Comparison of ENCODE assay signal across 7 mouse cellular contexts in the genomic region with DNA sequence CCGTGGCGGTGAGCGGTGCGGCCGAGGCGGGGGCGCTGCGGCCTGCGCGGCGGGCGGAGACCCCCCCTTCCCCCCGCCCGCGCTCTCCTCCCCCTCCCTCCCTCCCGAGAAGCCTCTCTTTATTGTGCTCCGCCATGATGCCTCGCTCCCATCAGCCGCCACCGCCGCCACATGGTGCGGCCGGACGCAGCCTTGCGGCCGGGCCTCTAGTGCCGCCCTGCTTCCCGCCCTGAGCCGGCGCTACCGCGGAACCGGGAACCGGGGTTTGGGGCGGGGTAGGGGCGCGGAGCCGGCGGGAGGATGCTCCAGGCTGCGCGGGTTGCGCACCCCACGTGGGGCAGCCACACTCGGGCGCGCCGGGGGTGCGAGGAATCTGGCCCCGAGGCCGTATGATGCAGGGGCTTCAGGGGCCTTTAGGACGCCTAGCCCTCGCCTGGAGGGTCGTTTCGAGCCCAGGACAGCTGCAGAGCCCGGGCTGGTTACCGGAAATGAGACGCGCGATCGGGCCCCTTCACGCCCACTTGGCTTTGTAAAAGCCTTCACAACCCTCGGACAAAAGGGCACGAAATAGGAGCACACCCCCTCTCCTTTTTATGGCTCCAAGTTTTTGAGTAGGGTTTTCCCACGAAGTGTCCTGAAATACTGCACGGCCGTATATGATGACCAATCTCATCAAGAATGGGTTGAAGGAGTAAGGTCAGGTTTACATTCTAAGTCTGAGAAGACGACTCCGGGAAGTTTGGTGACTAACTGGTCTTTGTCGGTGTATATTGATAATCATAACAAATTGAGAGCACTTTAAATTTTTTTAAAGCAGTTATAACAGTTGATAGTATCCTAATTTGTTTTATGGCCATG. TPM values are rescaled to one million over a fixed set of nuclear protein-coding genes. Genes with fewer than 3 reads are reported as not detected.
DNase-seq lines count a peak whose midpoint lies in the region; ATAC-seq and TF ChIP-seq lines count a peak whose summit lies in the region.

No protein-coding gene starts in this region.

- ATAC-seq in hindbrain, embryonic 13.5 days (ENCODE audit: low FRiP score) = peak; percentile 46
- peak; percentile 2; the same call in 1 of the 2 replicates for ATAC-seq in limb, embryonic 11.5 days (ENCODE audit: insufficient number of reproducible peaks, low FRiP score, low TSS enrichment, low read depth)
- ATAC-seq in midbrain, embryonic 15.5 days (replicated peaks) = peak; percentile 40
- ATAC-seq in stomach, embryonic 14.5 days (ENCODE audit: insufficient number of reproducible peaks, insufficient read depth, low FRiP score, low read depth) = peak; percentile 7; the same call in 1 of the 2 replicates

- no peak for TF ChIP-seq EP300 in ES-Bruce4 (IDR thresholded peaks at IDR 0.05; ENCODE audit: insufficient read depth, low read depth, low read length)

- WGBS in hindbrain, embryonic 13.5 days = under 1% methylated on average over 52 of the region's 69 CpGs
- WGBS in limb, embryonic 11.5 days = under 1% methylated on average over 54 of the region's 69 CpGs
- WGBS in midbrain, embryonic 15.5 days = under 1% methylated on average over 59 of the region's 69 CpGs
- WGBS in stomach, embryonic 14.5 days = under 1% methylated on average over 56 of the region's 69 CpGs

- TF ChIP-seq POLR2A in ES-Bruce4 (IDR thresholded peaks at IDR 0.05; ENCODE audit: insufficient read depth, low read length) = no peak

- TF ChIP-seq CTCF in ES-Bruce4 (IDR thresholded peaks at IDR 0.05; ENCODE audit: low read depth, low read length) = no peak

- peak overlapping the region; percentile 100 for H3K9ac ChIP-seq in ES-Bruce4 (ENCODE audit: low read depth, poor library complexity, severe bottlenecking)
- peak overlapping the region; percentile 99 for H3K9ac ChIP-seq in hindbrain, embryonic 13.5 days
- H3K9ac ChIP-seq in limb, embryonic 11.5 days (ENCODE audit: low read length) = peak overlapping the region; percentile 98
- peak overlapping the region; percentile 96 for H3K9ac ChIP-seq in midbrain, embryonic 15.5 days
- peak overlapping the region; percentile 99 for H3K9ac ChIP-seq in stomach, embryonic 14.5 days (replicated peaks; ENCODE audit: low read depth, low read length)

- peak overlapping the region; percentile 77 for H3K4me2 ChIP-seq in hindbrain, embryonic 13.5 days
- H3K4me2 ChIP-seq in limb, embryonic 11.5 days (ENCODE audit: low read depth, severe bottlenecking) = peak overlapping the region; percentile 70
- peak overlapping the region; percentile 60 for H3K4me2 ChIP-seq in midbrain, embryonic 15.5 days
- peak overlapping the region; percentile 69 for H3K4me2 ChIP-seq in stomach, embryonic 14.5 days (replicated peaks; ENCODE audit: low read depth, low read length)

- peak; percentile 67 for DNase-seq in adrenal gland, postnatal 14 days
- peak; percentile 60 for DNase-seq in limb, embryonic 11.5 days (ENCODE audit: low spot score)

- H3K36me3 ChIP-seq in ES-Bruce4 (ENCODE audit: control insufficient read depth, insufficient read depth, low read length, poor library complexity, severe bottlenecking) = peaks cover 54% of the 10 kb centered on the region
- H3K36me3 ChIP-seq in erythroblast, embryonic 14.5 days (ENCODE audit: control insufficient read depth) = peaks cover 35% of the 10 kb centered on the region
- peaks cover 28% of the 10 kb centered on the region for H3K36me3 ChIP-seq in hindbrain, embryonic 13.5 days
- H3K36me3 ChIP-seq in limb, embryonic 11.5 days (ENCODE audit: control insufficient read depth, insufficient read depth, low read length) = peaks cover 13% of the 10 kb centered on the region
- H3K36me3 ChIP-seq in midbrain, embryonic 15.5 days (replicated peaks) = peaks cover 24% of the 10 kb centered on the region
- peaks cover 23% of the 10 kb centered on the region for H3K36me3 ChIP-seq in stomach, embryonic 14.5 days (ENCODE audit: control insufficient read depth, insufficient read depth, low read length)

- no peaks in the 10 kb centered on the region for H3K4me1 ChIP-seq in ES-Bruce4 (ENCODE audit: control insufficient read depth, insufficient read depth, low read length)
- H3K4me1 ChIP-seq in erythroblast, embryonic 14.5 days (ENCODE audit: control insufficient read depth) = peaks cover 54% of the 10 kb centered on the region
- H3K4me1 ChIP-seq in hindbrain, embryonic 13.5 days (replicated peaks) = peaks cover 36% of the 10 kb centered on the region
- peaks cover 17% of the 10 kb centered on the region for H3K4me1 ChIP-seq in limb, embryonic 11.5 days (ENCODE audit: control insufficient read depth, insufficient read depth, low read length)
- peaks cover 31% of the 10 kb centered on the region for H3K4me1 ChIP-seq in midbrain, embryonic 15.5 days
- H3K4me1 ChIP-seq in stomach, embryonic 14.5 days (ENCODE audit: control insufficient read depth, insufficient read depth, low read length) = peaks cover 21% of the 10 kb centered on the region

- H3K27me3 ChIP-seq in ES-Bruce4 (ENCODE audit: control insufficient read depth, insufficient read depth, low read length, poor library complexity, severe bottlenecking) = no peaks in the 10 kb centered on the region
- no peaks in the 10 kb centered on the region for H3K27me3 ChIP-seq in erythroblast, embryonic 14.5 days (ENCODE audit: control insufficient read depth)
- H3K27me3 ChIP-seq in hindbrain, embryonic 13.5 days = no peaks in the 10 kb centered on the region
- H3K27me3 ChIP-seq in limb, embryonic 11.5 days (ENCODE audit: control insufficient read depth, insufficient read depth, low read length) = no peaks in the 10 kb centered on the region
- H3K27me3 ChIP-seq in midbrain, embryonic 15.5 days (replicated peaks) = no peaks in the 10 kb centered on the region
- no peaks in the 10 kb centered on the region for H3K27me3 ChIP-seq in stomach, embryonic 14.5 days (ENCODE audit: control insufficient read depth, insufficient read depth, low read length)

- H3K4me3 ChIP-seq in ES-Bruce4 (ENCODE audit: low read depth, low read length) = peak overlapping the region; percentile 94
- peak overlapping the region; percentile 86 for H3K4me3 ChIP-seq in erythroblast, embryonic 14.5 days (replicated peaks)
- H3K4me3 ChIP-seq in hindbrain, embryonic 13.5 days = peak overlapping the region; percentile 99
- H3K4me3 ChIP-seq in limb, embryonic 11.5 days (ENCODE audit: low read depth, low read length) = peak overlapping the region; percentile 100
- peak overlapping the region; percentile 71 for H3K4me3 ChIP-seq in midbrain, embryonic 15.5 days
- H3K4me3 ChIP-seq in stomach, embryonic 14.5 days (ENCODE audit: low read depth, low read length) = peak overlapping the region; percentile 100

- H3K27ac ChIP-seq in ES-Bruce4 (ENCODE audit: insufficient read depth, low read length) = peak overlapping the region; percentile 59; the same call in 1 of the 2 replicates
- peak overlapping the region; percentile 100 for H3K27ac ChIP-seq in hindbrain, embryonic 13.5 days
- peak overlapping the region; percentile 98 for H3K27ac ChIP-seq in limb, embryonic 11.5 days (replicated peaks; ENCODE audit: low read depth, low read length)
- H3K27ac ChIP-seq in midbrain, embryonic 15.5 days = peak overlapping the region; percentile 99
- H3K27ac ChIP-seq in stomach, embryonic 14.5 days (ENCODE audit: low read length) = peak overlapping the region; percentile 100

- H3K9me3 ChIP-seq in ES-Bruce4 (replicated peaks; ENCODE audit: control insufficient read depth, insufficient read depth, low read length, poor library complexity, severe bottlenecking) = no peaks in the 10 kb centered on the region
- H3K9me3 ChIP-seq in erythroblast, embryonic 14.5 days (ENCODE audit: control insufficient read depth, low read length) = no peaks in the 10 kb centered on the region
- H3K9me3 ChIP-seq in hindbrain, embryonic 13.5 days = no peaks in the 10 kb centered on the region
- H3K9me3 ChIP-seq in limb, embryonic 11.5 days (ENCODE audit: control insufficient read depth, low read length) = no peaks in the 10 kb centered on the region
- no peaks in the 10 kb centered on the region for H3K9me3 ChIP-seq in midbrain, embryonic 15.5 days
- no peaks in the 10 kb centered on the region for H3K9me3 ChIP-seq in stomach, embryonic 14.5 days (ENCODE audit: control insufficient read depth, low read depth, low read length)

RNA-seq across cellular contexts. Expression of a gene that starts 10.1 kb away (rescaled TPM):
- 1,058 and 1,233 TPM in 2 replicates for polyA plus RNA-seq in ES-Bruce4 (2011; ENCODE audit: insufficient read depth, insufficient read length, low read depth, missing spikeins)
- total RNA-seq in adrenal gland, postnatal 14 days (2021) = 250 and 278 TPM in 2 replicates
- 11.7 and 14.7 TPM in 2 replicates for polyA plus RNA-seq in erythroblast, embryonic 14.5 days (2012)
- polyA plus RNA-seq in hindbrain, embryonic 13.5 days (2015; fragmentation: Nextera tagmentation; extraction: Ambion mirVana) = 400 TPM in 2 replicates
- 780 and 808 TPM in 2 replicates for polyA plus RNA-seq in limb, embryonic 11.5 days (2014; fragmentation: Nextera tagmentation; extraction: Ambion mirVana)
- 338 and 355 TPM in 2 replicates for polyA plus RNA-seq in midbrain, embryonic 15.5 days (2015; fragmentation: Nextera tagmentation; extraction: Ambion mirVana)
- 454 and 480 TPM in 2 replicates for polyA plus RNA-seq in stomach, embryonic 14.5 days (2014; fragmentation: Nextera tagmentation; extraction: Ambion mirVana)

RNA-seq across cellular contexts. Expression of a gene that starts 10.2 kb away (rescaled TPM):
- polyA plus RNA-seq in ES-Bruce4 (2011; ENCODE audit: insufficient read depth, insufficient read length, low read depth, missing spikeins) = 15.2 and 17.2 TPM in 2 replicates
- 5.7 and 10.9 TPM in 2 replicates for total RNA-seq in adrenal gland, postnatal 14 days (2021)
- polyA plus RNA-seq in erythroblast, embryonic 14.5 days (2012) = 0.09 and 0.13 TPM in 2 replicates
- 1.9 and 2.3 TPM in 2 replicates for polyA plus RNA-seq in hindbrain, embryonic 13.5 days (2015; fragmentation: Nextera tagmentation; extraction: Ambion mirVana)
- polyA plus RNA-seq in limb, embryonic 11.5 days (2014; fragmentation: Nextera tagmentation; extraction: Ambion mirVana) = 9.0 and 10.6 TPM in 2 replicates
- polyA plus RNA-seq in midbrain, embryonic 15.5 days (2015; fragmentation: Nextera tagmentation; extraction: Ambion mirVana) = 1.8 and 1.9 TPM in 2 replicates
- 6.3 and 6.9 TPM in 2 replicates for polyA plus RNA-seq in stomach, embryonic 14.5 days (2014; fragmentation: Nextera tagmentation; extraction: Ambion mirVana)

RNA-seq across cellular contexts. Expression of a gene that starts 18.6 kb away (rescaled TPM):
- 20.6 and 22.2 TPM in 2 replicates for polyA plus RNA-seq in ES-Bruce4 (2011; ENCODE audit: insufficient read depth, insufficient read length, low read depth, missing spikeins)
- 18.5 and 20.2 TPM in 2 replicates for total RNA-seq in adrenal gland, postnatal 14 days (2021)
- polyA plus RNA-seq in erythroblast, embryonic 14.5 days (2012) = 0.69 and 1.6 TPM in 2 replicates
- polyA plus RNA-seq in hindbrain, embryonic 13.5 days (2015; fragmentation: Nextera tagmentation; extraction: Ambion mirVana) = 64.2 and 67.0 TPM in 2 replicates
- polyA plus RNA-seq in limb, embryonic 11.5 days (2014; fragmentation: Nextera tagmentation; extraction: Ambion mirVana) = 32.6 and 32.8 TPM in 2 replicates
- polyA plus RNA-seq in midbrain, embryonic 15.5 days (2015; fragmentation: Nextera tagmentation; extraction: Ambion mirVana) = 86.7 and 88.7 TPM in 2 replicates
- polyA plus RNA-seq in stomach, embryonic 14.5 days (2014; fragmentation: Nextera tagmentation; extraction: Ambion mirVana) = 29.6 and 32.7 TPM in 2 replicates

RNA-seq across cellular contexts. Expression of a gene that starts 26.2 kb away (rescaled TPM):
- 39.0 and 41.2 TPM in 2 replicates for polyA plus RNA-seq in ES-Bruce4 (2011; ENCODE audit: insufficient read depth, insufficient read length, low read depth, missing spikeins)
- 13.9 and 18.3 TPM in 2 replicates for total RNA-seq in adrenal gland, postnatal 14 days (2021)
- 1.6 and 2.8 TPM in 2 replicates for polyA plus RNA-seq in erythroblast, embryonic 14.5 days (2012)
- polyA plus RNA-seq in hindbrain, embryonic 13.5 days (2015; fragmentation: Nextera tagmentation; extraction: Ambion mirVana) = 24.2 TPM in 2 replicates
- polyA plus RNA-seq in limb, embryonic 11.5 days (2014; fragmentation: Nextera tagmentation; extraction: Ambion mirVana) = 32.1 and 34.1 TPM in 2 replicates
- 20.5 and 21.0 TPM in 2 replicates for polyA plus RNA-seq in midbrain, embryonic 15.5 days (2015; fragmentation: Nextera tagmentation; extraction: Ambion mirVana)
- 44.1 and 45.2 TPM in 2 replicates for polyA plus RNA-seq in stomach, embryonic 14.5 days (2014; fragmentation: Nextera tagmentation; extraction: Ambion mirVana)

RNA-seq across cellular contexts. Expression of a gene that starts 57.1 kb away (rescaled TPM):
- 33.8 and 35.1 TPM in 2 replicates for polyA plus RNA-seq in ES-Bruce4 (2011; ENCODE audit: insufficient read depth, insufficient read length, low read depth, missing spikeins)
- 32.4 and 40.5 TPM in 2 replicates for total RNA-seq in adrenal gland, postnatal 14 days (2021)
- 1.7 and 2.4 TPM in 2 replicates for polyA plus RNA-seq in erythroblast, embryonic 14.5 days (2012)
- polyA plus RNA-seq in hindbrain, embryonic 13.5 days (2015; fragmentation: Nextera tagmentation; extraction: Ambion mirVana) = 14.1 and 15.2 TPM in 2 replicates
- polyA plus RNA-seq in limb, embryonic 11.5 days (2014; fragmentation: Nextera tagmentation; extraction: Ambion mirVana) = 6.7 and 8.7 TPM in 2 replicates
- 16.5 and 17.7 TPM in 2 replicates for polyA plus RNA-seq in midbrain, embryonic 15.5 days (2015; fragmentation: Nextera tagmentation; extraction: Ambion mirVana)
- polyA plus RNA-seq in stomach, embryonic 14.5 days (2014; fragmentation: Nextera tagmentation; extraction: Ambion mirVana) = 11.3 and 13.6 TPM in 2 replicates

Comparison
In these comparisons a context has a peak if more than half of its experiments do, and no peak if none do; other contexts are left out.
1. Peak in every context shown above with its lines: DNase-seq, ATAC-seq, H3K4me3 ChIP-seq and H3K27ac ChIP-seq.
2. RNA of a gene that starts 10.1 kb away (polyA plus RNA-seq): 1,058 to 1,233 TPM in ES-Bruce4, 780 to 808 TPM in limb, embryonic 11.5 days, 454 to 480 TPM in stomach, embryonic 14.5 days, 400 TPM in hindbrain, embryonic 13.5 days and 338 to 355 TPM in midbrain, embryonic 15.5 days; 11.7 to 14.7 TPM in erythroblast, embryonic 14.5 days; every median in the first group is over 10 times any median in the second.